Mouse (Mus musculus): ENCODE results near the gene Zfp747.
"Not testable (repeated sequence)": the region's sequence is repeated elsewhere in the genome, so short reads cannot be mapped to it uniquely, and the experiment has no call there.

Zfp747 gene

GRCm38 (mm10) chr7:127371213-127371612 is 4.6 kb downstream of the Zfp747 start:
- ATAC-seq (ENCODE audit: low TSS enrichment) = no peak

GRCm38 (mm10) chr7:127366249-127366648 is 9.6 kb downstream of the Zfp747 start:
- ATAC-seq (ENCODE audit: low TSS enrichment) = no peak

GRCm38 (mm10) chr7:127364166-127364565 is 11.7 kb downstream of the Zfp747 start:
- ATAC-seq (ENCODE audit: low TSS enrichment) = no peak

DNA sequence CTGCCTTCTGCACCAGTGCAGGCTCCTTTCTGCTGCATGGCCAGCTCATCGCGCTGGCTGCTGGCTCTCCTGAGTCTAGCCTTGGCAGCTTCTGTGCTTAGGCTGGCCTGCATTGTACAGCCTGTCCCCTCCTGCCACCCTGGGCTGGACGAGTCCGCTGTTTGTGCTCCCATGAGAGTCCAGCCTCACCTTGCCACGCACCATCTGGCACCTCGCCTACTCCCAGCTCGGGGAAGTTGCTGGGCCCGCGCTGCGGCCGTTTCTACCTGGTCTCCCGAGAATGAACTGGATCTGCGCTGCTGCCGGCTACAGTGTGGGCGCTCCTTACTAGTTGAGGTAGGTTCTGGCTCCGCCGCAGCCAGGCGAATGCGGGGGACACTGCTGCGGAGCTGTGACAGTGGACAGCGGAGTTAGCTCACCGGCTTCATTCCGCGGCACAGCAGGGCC is 12.4 kb downstream of the Zfp747 start:
- ATAC-seq (ENCODE audit: low TSS enrichment) = peak; percentile 89

DNA sequence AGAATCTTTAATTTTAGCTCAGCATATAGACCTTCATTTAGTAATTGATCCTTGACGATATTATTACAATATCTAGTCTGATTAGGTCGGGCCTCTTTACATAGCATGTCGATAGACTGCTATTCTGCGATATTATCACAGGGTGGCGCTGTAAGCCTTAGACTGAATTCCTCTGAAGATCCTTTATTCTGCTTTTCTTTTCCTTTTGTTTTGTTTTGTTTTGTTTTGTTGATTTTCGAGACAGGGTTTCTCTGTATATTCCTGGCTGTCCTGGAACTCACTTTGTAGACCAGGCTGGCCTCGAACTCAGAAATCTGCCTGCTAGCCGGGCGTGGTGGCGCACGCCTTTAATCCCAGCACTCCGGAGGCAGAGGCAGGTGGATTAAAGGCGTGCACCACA is 13.4 kb downstream of the Zfp747 start:
- not testable (repeated sequence) for ATAC-seq (ENCODE audit: low TSS enrichment)

GRCm38 (mm10) chr7:127361449-127361848 is 14.4 kb downstream of the Zfp747 start:
- no peak for ATAC-seq (ENCODE audit: low TSS enrichment)

DNA sequence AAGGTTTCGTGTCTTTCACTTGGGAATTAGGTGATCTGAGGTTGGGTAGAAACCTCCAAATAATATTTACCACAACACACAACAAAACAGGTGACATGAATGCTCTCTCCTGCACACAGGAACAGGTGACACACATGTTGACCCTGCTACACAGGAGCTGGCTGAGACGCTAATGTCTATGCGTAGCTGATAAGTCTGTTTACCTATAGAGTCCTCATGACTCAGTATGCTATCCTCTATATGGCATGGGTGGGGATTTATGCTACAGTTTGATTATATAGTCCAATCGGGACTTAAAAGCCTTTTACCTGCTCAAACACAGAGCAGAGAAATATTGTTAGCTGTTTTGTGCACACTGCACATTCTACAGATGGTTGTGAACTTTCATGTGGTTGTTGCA is 15.6 kb downstream of the Zfp747 start:
- no peak for ATAC-seq (ENCODE audit: low TSS enrichment)

DNA sequence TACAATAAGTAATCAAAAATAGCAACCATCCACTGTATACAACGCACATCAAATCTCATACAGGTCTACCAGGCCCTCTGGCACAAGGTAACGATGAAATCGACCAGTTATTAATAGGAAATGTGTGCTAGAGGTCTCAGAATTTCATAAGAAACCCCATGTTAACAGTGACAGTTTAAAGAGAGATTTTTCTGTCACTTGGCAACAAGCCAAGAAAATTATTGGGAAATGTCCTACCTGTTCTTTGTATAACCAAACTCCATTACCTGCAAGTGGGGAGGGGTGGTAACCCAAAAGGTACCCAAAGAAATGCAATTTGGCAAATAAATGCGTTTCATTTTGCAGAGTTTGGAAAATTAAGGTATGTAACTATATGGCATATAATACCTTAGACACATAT is 17.4 kb downstream of the Zfp747 start:
- no peak for ATAC-seq (ENCODE audit: low TSS enrichment)

DNA sequence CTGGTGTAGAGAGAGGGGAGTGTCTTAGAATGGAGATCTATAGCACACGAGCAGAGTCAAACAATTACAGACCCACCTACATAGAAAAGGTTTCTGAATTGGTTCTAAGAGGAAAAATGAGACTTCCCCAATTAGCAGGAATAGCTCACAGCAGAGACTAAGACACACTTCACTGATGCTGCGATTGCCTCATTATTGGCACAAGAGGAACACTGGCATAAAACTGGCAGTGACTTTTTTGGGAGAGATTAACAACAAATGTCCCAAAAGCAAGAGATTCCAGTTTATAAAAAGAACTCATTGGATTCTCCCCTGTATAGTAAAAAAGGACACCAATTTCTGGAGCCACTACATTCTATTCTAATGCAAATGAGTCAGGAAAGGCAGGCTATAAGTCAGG is 18.0 kb downstream of the Zfp747 start:
- no peak for ATAC-seq (ENCODE audit: low TSS enrichment)

GRCm38 (mm10) chr7:127355796-127356195 is 20.1 kb downstream of the Zfp747 start:
- ATAC-seq (ENCODE audit: low TSS enrichment) = no peak

DNA sequence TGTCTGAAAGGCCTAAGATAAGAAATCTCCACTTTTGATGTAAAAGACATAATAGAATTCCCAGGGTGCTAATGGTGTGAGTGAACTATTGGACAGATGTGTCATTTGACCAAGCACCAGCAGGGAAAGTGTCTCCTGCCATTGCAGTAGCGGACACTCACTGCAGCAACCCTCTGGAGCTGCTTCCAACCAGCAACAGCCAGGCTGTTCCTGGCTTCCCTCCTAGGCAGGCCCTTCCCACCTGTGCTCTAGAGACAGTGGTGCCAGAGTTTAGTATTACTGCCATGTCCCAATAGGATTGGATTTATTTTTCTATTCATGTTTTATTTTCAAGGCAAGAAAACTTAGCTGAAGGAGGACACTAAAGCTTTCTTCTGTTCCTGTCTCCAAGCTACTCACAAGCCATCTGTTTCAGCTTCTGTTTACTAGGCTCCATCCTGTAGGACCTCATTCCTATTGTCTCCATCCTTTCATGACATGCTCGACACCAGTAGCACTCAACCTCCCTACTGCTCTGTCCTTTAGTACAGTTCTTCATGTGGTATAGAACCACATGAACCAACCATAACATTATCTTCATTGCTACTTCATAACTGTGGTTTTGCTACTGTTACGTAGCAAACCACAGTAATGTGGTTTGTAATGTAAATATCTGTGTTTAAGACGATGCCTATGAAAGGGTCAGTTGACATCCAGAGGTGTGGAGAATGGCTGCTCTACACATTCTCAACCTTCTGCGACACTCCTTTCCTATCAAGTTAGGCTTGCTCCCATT is 24.4 kb downstream of the Zfp747 start:
- ATAC-seq (ENCODE audit: low TSS enrichment) = no peak

GRCm38 (mm10) chr7:127346676-127347075 is 29.2 kb downstream of the Zfp747 start:
- ATAC-seq (ENCODE audit: low TSS enrichment) = no peak

- ATAC-seq (ENCODE audit: low TSS enrichment) = peak; percentile 80
Measured at GRCm38 (mm10) chr7:127345512-127346325, 30.1 kb downstream of the Zfp747 start, which contains the start of gene Zfp768. Gene Zfp768, minus strand, starts transcription at chr7:127345589.

GRCm38 (mm10) chr7:127345092-127345491 is 30.8 kb downstream of the Zfp747 start:
- no peak; the same call in 1 of the 2 replicates for ATAC-seq (ENCODE audit: low TSS enrichment)

DNA sequence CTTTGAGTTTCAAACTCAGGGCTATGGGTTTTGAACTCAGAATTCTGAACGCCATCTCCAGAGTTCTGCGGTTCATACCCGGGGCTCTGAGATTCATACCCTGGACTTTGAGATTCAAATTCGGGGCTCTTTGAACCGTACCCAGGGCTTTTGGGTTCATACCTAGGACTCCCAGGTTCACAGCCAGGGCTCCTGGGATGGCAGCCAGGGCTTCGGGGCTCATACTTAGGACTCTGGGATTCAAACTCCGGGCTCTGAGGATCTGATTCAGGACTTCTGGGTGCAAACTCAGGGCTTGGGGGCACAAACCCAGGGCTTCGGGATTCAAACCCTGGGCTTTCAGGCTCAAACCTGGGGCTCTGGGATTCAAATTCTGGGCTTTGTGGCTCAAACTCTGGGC is 31.5 kb downstream of the Zfp747 start:
- no peak for ATAC-seq (ENCODE audit: low TSS enrichment)

DNA sequence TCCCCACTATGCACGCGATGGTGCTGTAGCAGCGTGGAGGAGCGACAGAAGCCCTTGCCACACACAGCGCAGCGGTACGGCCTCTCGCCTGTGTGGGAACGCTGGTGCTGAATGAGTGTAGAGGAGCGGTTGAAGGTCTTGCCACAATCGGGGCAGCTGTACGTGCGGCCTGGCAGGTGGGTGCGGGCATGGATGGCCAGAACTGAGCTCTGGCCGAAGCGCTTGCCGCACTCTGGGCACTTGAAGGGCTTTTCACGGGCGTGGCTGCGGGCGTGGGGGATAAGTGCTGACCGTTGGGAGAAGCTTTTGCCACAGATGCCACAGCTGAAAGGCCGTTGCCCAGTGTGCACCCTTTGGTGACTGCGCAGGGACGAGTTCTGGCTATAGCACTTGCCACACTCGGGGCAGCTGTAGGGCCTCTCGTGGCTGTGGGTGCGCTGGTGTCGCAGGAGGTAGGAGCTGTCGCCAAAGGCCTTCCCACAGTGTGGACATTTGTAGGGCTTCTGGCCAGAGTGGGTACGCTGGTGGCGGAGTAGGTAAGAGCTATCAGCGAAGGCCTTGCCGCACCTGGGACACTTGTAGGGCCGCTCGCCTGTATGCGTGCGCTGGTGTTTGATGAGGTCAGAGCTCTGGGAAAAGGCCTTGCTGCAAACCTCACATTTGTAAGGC is 32.4 kb downstream of the Zfp747 start:
- no peak for ATAC-seq (ENCODE audit: low TSS enrichment)

GRCm38 (mm10) chr7:127342888-127343287 is 33.0 kb downstream of the Zfp747 start:
- ATAC-seq (ENCODE audit: low TSS enrichment) = no peak

GRCm38 (mm10) chr7:127342332-127342731 is 33.5 kb downstream of the Zfp747 start:
- no peak for ATAC-seq (ENCODE audit: low TSS enrichment)

DNA sequence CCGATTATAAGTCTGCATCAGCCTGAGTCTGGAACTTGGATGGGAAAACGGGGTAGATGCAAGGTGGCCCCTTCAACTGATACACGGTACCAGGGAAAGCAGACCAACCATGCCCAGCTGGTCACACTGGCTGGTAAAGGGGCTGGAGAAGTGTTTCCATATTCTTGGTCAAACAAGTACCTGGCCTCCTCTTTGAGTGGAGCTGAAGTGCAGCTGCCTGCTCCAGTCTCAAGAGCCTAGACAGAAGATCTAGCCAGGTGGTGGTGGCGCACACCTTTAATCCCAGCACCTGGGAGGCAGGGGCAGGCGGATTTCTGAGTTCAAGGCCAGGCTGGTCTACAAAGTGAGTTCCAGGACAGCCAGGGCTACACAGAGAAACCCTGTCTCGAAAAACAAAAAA is 34.0 kb downstream of the Zfp747 start:
- not testable (repeated sequence) for ATAC-seq (ENCODE audit: low TSS enrichment)

- no peak for ATAC-seq (ENCODE audit: low TSS enrichment)
Measured at GRCm38 (mm10) chr7:127341356-127341755, 34.5 kb downstream of the Zfp747 start.

DNA sequence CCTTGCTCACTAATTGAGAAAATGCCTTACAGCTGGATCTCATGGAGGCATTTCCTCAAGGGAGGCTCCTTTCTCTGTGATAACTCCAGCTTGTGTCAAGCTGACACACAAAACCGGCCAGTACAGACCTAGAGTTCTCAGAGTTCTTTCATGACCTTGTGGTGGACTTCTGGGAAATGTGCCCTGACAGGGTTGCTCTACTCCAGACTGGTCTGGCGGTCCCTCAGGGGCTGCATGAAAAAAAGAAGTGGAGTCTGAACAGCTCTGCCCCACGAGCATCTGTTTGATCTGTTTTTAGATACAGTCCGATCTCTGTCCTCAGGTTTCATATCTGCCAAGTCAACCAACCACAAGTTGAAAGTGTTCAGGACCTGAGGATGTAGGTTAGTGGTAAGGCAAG is 38.2 kb downstream of the Zfp747 start:
- ATAC-seq (ENCODE audit: low TSS enrichment) = no peak

DNA sequence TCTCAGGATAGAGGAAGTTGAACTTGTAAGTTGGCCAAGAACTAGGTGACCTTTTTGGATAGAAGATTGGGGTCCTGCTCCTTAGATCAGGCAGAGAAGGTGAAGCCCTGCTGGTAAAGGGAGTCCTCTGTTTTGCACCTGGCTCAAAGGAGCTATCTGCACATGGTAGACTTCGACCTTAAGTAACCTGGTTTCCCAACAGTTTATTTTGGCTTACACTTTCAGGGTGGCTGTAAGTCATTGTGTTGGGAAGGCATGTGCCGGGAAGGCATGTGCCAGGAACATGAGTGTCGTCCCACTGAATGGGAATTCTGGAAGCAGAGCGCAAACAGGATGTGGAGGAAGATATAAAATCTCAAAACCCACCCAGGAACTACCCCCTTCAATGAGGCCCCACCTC is 40.2 kb downstream of the Zfp747 start:
- no peak for ATAC-seq (ENCODE audit: low TSS enrichment)

All from frontal cortex, adult (tissue).